Mouse (Mus musculus) ES-CJ7 (cell line): Measurements from ENCODE around the gene Lrrk1.

Experiments used
- DNase-seq: peaks from one replicate; pipeline ENCODE4 v3.0.0; 2011; ENCODE audit warnings: low read depth, low spot score

The Lrrk1 gene

DNA sequence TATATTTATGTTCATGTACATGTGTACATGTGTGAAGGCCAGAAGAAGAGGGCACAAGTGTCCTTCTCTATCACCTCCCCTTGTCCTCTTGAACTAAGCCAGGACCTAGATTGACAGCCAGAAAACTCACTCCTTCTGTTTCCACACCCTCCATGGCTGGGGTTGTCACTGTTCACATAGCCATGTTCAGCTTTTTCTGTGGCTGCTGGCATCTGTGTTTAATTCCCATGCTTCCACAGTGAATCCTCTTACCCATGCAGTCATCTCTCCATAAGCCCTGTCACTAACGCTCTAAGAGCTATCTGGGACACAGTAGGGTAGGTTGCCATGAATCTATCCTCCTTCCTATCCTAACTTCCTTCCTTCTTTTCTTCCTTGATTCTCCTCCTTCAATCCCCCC lies 192.3 kb downstream of the Lrrk1 start:
- DNase-seq: no peak

DNA sequence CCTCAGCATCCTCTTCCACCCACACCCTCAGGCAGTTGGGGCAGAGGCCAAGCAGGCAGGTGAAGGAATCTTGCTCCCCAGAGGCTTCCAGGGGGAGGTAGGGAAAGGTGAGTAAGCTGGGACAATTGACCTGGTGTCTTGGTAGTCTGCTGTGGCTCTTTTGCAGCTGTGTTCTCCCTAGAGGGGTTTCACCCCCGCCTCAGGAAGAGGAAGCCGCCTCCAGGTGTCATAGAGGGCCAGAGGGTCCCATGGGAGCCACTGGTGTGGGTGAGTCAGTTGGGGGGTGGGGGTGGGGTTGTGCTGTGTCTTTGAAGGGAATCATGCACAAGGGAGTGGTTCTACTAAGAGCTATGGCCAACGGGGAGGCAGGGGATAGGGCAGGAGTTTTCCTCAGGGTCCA lies 193.6 kb downstream of the Lrrk1 start:
- DNase-seq: no peak

GRCm38 (mm10) chr7:66190385-66190784 lies 197.8 kb downstream of the Lrrk1 start:
- DNase-seq: peak; percentile 19

DNA sequence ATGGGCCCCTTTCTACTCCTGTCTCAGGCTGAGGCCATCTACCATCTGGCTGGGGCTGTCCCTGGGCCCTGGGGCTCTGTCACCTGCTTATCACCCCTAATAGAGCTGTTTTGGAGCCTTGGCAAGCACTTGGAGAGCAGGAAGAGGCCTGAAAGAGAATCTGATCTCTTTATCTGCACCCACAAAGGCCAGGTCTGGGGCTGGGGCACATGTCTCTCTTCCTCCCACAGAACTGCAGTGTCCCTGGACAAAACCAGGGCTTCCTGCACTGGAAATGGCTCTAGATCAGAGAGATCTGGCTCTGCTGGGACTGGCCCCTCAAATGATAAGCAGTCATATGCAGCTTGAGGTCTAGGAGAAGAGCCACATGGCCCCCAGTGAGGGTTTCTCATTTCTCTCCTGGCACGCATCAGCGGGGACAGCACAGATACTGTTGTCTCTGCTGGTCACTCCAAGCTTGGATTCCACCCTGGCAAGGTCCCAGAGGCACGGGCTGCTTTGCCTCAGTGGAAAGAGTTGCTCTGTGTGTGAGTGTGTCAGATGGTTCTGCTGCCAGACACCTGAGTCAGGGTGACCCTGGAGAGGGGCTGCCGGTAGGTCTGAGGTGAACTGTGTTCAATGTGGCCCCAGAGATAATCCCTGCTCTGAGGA lies 200.4 kb downstream of the Lrrk1 start:
- DNase-seq: no peak

DNA sequence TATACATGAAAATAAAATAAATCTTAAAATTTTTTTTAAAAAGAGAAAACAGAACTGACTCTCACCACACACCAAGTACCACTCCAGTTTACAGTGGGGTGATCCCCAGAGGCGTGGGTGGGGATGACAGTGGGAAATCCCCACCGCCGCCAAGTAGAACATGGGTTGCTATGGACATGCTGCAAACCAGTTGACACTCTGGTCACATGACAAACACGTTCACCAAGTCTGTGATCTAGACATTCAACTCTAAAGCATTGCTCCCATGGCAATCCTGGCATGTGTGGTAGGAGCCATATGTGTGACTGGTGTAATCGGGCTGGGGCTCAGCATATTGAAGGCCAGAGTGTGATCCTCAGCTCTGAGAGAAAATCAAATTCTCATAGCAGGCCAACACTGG lies 202.8 kb downstream of the Lrrk1 start:
- DNase-seq: no peak

DNA sequence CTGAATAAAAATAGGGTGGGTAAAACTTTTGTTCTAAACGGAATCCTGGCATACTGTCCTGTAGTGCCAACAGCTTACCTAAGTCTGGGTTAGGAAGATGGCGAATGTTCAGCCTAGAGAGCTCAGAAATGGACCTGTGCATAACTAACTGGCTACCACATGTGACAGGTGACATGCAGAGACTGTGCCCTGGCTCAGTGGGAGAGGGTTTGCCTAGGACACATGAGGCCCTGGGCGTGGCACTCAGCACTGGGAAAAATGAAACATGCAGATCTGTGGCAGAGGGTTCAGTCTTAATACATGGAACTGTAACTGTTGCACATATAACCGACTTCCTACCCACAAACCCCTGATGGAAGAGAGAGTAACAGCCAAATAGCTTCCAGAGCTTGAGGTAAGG lies 204.1 kb downstream of the Lrrk1 start:
- no peak for DNase-seq

DNA sequence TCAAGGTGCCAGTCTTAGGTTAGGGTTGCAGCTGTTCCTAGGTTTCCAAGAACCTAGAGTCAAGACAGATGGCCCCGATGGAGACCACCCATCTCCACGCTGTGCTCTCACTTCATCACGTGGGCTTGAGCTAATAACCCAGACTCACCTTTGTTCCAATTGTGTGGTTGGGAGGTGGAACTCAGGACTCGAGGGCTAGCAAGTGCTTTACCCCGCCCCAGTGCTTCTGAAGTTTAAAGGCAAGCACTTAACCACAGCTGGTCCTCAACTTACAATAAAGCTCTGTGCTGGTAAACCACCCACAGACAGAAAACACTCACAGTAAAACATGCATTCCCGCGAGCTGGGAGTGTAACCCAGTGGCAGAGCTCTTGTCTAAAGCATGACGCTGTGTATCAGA lies 204.7 kb downstream of the Lrrk1 start:
- no peak for DNase-seq

- DNase-seq: peak; percentile 52
Observed at GRCm38 (mm10) chr7:66182075-66182715, 206.0 kb downstream of the Lrrk1 start.

- no peak for DNase-seq
Observed at GRCm38 (mm10) chr7:66180711-66181365, 207.3 kb downstream of the Lrrk1 start.

DNA sequence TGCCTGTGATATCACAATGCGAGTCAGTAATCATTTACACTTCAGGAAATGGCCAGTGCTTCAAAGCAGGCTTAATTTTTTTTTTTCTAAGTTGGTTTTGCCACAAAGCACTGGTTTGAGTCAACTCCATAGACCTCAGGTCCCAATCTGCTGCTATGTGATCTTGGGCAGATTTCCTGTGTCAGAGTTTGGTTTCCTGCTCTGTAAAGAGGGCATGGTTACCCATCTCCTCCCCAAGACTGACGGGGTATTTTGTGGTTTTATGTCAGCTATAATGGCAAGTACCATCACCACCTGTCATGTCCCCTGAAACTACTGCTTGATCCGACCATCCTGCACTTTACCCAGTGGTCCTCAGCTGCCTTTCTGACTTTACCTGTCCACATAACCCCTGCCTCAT lies 207.9 kb downstream of the Lrrk1 start:
- DNase-seq: no peak

- no peak for DNase-seq
Observed at GRCm38 (mm10) chr7:66179711-66180110, 208.4 kb downstream of the Lrrk1 start.

- no peak for DNase-seq
Observed at GRCm38 (mm10) chr7:66179120-66179581, 209.0 kb downstream of the Lrrk1 start.

DNA sequence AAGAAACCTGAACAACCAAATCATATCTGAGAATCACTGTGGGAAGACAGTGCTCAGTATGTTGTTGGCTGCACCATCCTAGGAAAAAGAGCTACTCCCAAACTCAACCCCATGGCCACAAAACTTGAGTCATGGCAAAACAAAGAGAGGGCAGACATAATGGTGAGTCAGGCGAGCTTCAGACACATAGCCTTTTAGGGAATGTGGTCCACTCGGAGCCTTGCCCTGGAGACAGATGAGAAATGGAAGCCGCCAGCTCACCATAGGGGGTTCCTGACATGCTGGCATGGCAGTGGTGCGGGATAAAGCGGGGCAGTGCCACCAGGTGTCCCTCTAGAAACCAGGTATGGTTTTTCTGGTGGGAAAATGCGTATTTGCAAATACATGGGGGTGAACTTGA lies 210.0 kb downstream of the Lrrk1 start:
- DNase-seq: no peak

DNA sequence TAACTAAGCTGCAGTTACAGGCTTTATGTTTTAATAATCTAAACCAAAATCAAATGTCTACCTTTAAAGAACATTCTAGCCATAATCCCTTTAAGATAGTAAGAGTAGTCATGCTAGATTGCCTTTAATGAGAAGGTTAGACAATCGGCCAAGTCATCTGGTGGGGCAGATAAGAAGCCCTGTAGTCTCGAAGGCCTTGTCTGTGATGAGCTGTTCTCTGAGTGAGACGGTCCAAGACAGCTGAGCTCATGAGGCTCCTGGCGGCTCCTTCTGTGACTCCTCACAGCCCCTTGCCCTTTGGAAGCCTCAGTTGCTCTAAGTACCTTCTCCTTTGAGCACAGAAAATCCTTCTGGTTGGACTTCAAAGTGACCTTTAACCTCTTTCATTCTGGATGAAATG lies 211.2 kb downstream of the Lrrk1 start:
- no peak for DNase-seq
